ENCODE assay signal across 9 mouse cellular contexts in genomic region chr4:141404518-141405313, GRCm38 (mm10). TPM values are rescaled to one million over a fixed set of nuclear protein-coding genes. Genes with fewer than 3 reads are reported as not detected.
DNase-seq lines count a peak whose midpoint lies in the region; ATAC-seq lines count a peak whose summit lies in the region.
"Had no signal": no experiment of that assay in that cellular context is flagged by ENCODE, and none has a peak within 500 bp of the region (broad histone marks: within the 10 kb centered on the region; RNA-seq: fewer than 3 reads in every experiment).

No protein-coding gene starts in this region.

- 9% methylated on average over 15 of the region's 15 CpGs for WGBS in lung, embryonic 15.5 days

- H3K4me3 ChIP-seq in lung, embryonic 15.5 days: no peak overlapping the region
- H3K4me3 ChIP-seq: liver, embryonic 15.5 days had no signal

- H3K9me3 ChIP-seq in lung, embryonic 15.5 days: no peaks in the 10 kb centered on the region
- H3K9me3 ChIP-seq: liver, embryonic 15.5 days had no signal

- H3K36me3 ChIP-seq in lung, embryonic 15.5 days: no peaks in the 10 kb centered on the region
- H3K36me3 ChIP-seq: liver, embryonic 15.5 days had no signal

- DNase-seq in ES-CJ7 (ENCODE audit: low read depth, low spot score): peak; percentile 85
- peak; percentile 80 to 89 for DNase-seq in cerebellum, adult 18-20 months
- peak; percentile 81 for DNase-seq in forelimb bud, embryonic 11.5 days (ENCODE audit: low read depth, low spot score)
- DNase-seq in layer of hippocampus, adult 8-10 months (ENCODE audit: low spot score in 2 of 2): peak; percentile 82 to 92
- peak; percentile 81 for DNase-seq in ovary, postnatal 10 days (ENCODE audit: low spot score)
- peak; percentile 88 for DNase-seq in thymus, postnatal 0 days (ENCODE audit: low spot score)

- no peak overlapping the region for H3K9ac ChIP-seq in lung, embryonic 15.5 days
- H3K9ac ChIP-seq: liver, embryonic 15.5 days had no signal

- peaks cover 10% of the 10 kb centered on the region; the same call in 1 of the 2 replicates for H3K4me1 ChIP-seq in lung, embryonic 15.5 days

- H3K27me3 ChIP-seq in lung, embryonic 15.5 days: no peaks in the 10 kb centered on the region

- ATAC-seq in hematopoietic stem cell, adult 5-6 weeks (replicated peaks in 1 of 2; ENCODE audit: insufficient read depth in 1 of 2, low FRiP score in 2 of 2, low TSS enrichment in 1 of 2, low read depth in 1 of 2, poor library complexity in 2 of 2, severe bottlenecking in 2 of 2): peak; percentile 89 to 90
- ATAC-seq in lung, embryonic 15.5 days (ENCODE audit: borderline replicate concordance, extremely low read depth, low FRiP score, low TSS enrichment): peak; percentile 58

- H3K27ac ChIP-seq in lung, embryonic 15.5 days: no peak overlapping the region
- H3K27ac ChIP-seq: liver, embryonic 15.5 days had no signal

- peak overlapping the region; percentile 44 for H3K4me2 ChIP-seq in lung, embryonic 15.5 days
- H3K4me2 ChIP-seq: liver, embryonic 15.5 days had no signal

RNA-seq across cellular contexts. Expression of gene Clcnka, which starts 6.2 kb away (rescaled TPM):
- total RNA-seq in hematopoietic stem cell, adult 5-6 weeks (2017): not detected in 2 replicates
- not detected for total RNA-seq in layer of hippocampus, adult 8-10 months (2022)
- polyA plus RNA-seq in lung, embryonic 15.5 days (2015; fragmentation: Nextera tagmentation; extraction: Ambion mirVana): 0.19 and 0.54 TPM in 2 replicates
- 0.17 and 0.27 TPM in 2 replicates for polyA plus RNA-seq in thymus, postnatal 0 days (2015; fragmentation: Nextera tagmentation; extraction: Ambion mirVana)
- polyA plus RNA-seq: liver, embryonic 15.5 days had no signal

RNA-seq across cellular contexts. Expression of gene Clcnkb, which starts 11.1 kb away (rescaled TPM):
- not detected in 2 replicates for total RNA-seq in hematopoietic stem cell, adult 5-6 weeks (2017)
- not detected for total RNA-seq in layer of hippocampus, adult 8-10 months (2022)
- polyA plus RNA-seq in lung, embryonic 15.5 days (2015; fragmentation: Nextera tagmentation; extraction: Ambion mirVana): 0.16 TPM in 1 of 2 replicates, not detected in the other
- polyA plus RNA-seq in thymus, postnatal 0 days (2015; fragmentation: Nextera tagmentation; extraction: Ambion mirVana): 0.23 TPM in 1 of 2 replicates, not detected in the other
- polyA plus RNA-seq: liver, embryonic 15.5 days had no signal

RNA-seq across cellular contexts. Expression of gene Hspb7, which starts 15.9 kb away (rescaled TPM):
- 1.3 TPM in 1 of 2 replicates, not detected in the other for total RNA-seq in hematopoietic stem cell, adult 5-6 weeks (2017)
- total RNA-seq in layer of hippocampus, adult 8-10 months (2022): under 1 TPM in 1 of 4 experiments, not detected in 3; 0.33 TPM
- polyA plus RNA-seq in lung, embryonic 15.5 days (2015; fragmentation: Nextera tagmentation; extraction: Ambion mirVana): 3.2 and 4.8 TPM in 2 replicates
- 0.27 TPM in 1 of 2 replicates, not detected in the other for polyA plus RNA-seq in thymus, postnatal 0 days (2015; fragmentation: Nextera tagmentation; extraction: Ambion mirVana)

RNA-seq across cellular contexts. Expression of gene Srarp, which starts 31.2 kb away (rescaled TPM):
- total RNA-seq in hematopoietic stem cell, adult 5-6 weeks (2017): not detected in 2 replicates
- 1 to 10 TPM; 3.4 to 4.9 (median 3.6) TPM for total RNA-seq in layer of hippocampus, adult 8-10 months (2022)
- not detected in 2 replicates for polyA plus RNA-seq in lung, embryonic 15.5 days (2015; fragmentation: Nextera tagmentation; extraction: Ambion mirVana)
- not detected in 2 replicates for polyA plus RNA-seq in thymus, postnatal 0 days (2015; fragmentation: Nextera tagmentation; extraction: Ambion mirVana)
- polyA plus RNA-seq: liver, embryonic 15.5 days had no signal

RNA-seq across cellular contexts. Expression of gene Fam131c, which starts 36.7 kb away (rescaled TPM):
- total RNA-seq in hematopoietic stem cell, adult 5-6 weeks (2017): not detected in 2 replicates
- 1 to 10 TPM; 2.4 to 3.6 (median 2.8) TPM for total RNA-seq in layer of hippocampus, adult 8-10 months (2022)
- polyA plus RNA-seq in lung, embryonic 15.5 days (2015; fragmentation: Nextera tagmentation; extraction: Ambion mirVana): 3.1 and 3.6 TPM in 2 replicates
- polyA plus RNA-seq in thymus, postnatal 0 days (2015; fragmentation: Nextera tagmentation; extraction: Ambion mirVana): 0.25 TPM in 1 of 2 replicates, not detected in the other
